Mouse (Mus musculus) fat pad, adult 2 months (tissue): ENCODE data around the gene Dlg5.

Source experiments
- DNase-seq: peaks from one replicate; pipeline ENCODE4 v3.0.0-alpha.2; 2011; ENCODE audit warnings: low read depth, low spot score; ENCODE audit errors: extremely low read depth

Dlg5 gene

DNA sequence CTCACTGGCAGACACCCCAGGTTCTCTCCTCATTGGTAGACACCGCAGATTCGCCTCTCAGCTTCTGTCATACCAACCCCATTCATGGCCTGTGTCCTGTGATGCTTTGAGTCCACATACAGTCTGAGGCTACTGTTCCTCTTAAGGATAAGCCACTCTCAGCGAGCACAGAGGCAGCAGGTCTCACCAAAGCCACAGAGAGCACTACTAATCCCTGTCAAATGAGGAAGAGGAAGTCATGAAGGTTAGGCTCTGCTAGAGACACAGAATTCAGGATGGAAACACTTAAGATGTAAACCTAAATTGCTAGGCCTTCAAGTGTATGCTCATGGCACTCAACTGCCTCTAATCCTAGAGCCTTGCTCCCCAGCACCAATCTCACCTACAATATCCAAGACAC is 9.8 kb downstream of the Dlg5 start:
- DNase-seq, result no peak

GRCm38 (mm10) chr14:24234411-24234810 is 11.3 kb downstream of the Dlg5 start:
- no peak for DNase-seq

- no peak for DNase-seq
Observed at GRCm38 (mm10) chr14:24232641-24233633, 12.8 kb downstream of the Dlg5 start.

DNA sequence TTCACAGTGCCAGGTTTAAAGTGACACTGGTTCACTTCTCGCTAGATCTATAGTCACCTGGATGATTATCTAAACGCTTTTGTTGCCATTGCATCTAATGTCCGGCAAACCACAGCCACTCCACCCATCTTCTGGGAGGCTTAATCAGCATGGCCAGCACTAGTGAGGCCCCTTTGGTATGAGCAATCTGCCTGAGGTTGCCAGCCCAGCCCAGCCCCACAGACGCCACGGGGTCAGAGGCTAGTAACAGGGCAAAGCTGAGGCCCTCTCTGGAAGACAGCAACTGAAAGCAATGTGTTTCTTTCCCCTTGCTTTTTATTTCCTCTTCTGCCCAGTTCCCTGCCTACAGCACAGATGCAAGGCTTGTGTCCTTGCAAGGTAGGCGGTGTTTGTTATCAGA is 17.2 kb downstream of the Dlg5 start:
- DNase-seq, result no peak

- DNase-seq, result no peak
Observed at GRCm38 (mm10) chr14:24227015-24227414, 18.7 kb downstream of the Dlg5 start.

DNA sequence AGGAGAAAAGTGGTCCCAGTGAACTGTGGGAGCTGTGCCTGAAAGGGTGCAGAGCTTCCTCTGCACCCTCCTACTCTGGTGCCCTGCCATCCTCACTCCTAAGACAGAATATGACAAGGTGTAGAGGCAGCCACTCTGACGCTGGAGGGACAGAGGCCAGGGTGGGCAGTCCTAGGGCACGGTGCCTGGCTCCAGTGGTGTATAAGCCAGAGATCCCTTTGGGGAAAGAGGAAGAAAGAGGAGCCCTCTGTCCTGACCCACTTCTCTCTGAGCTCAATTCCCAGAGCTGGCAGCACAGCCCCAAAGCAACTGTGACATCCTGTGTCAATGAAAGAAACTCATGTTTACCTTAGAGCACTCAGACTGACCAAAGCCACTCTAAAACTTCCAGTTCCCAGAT is 19.4 kb downstream of the Dlg5 start:
- DNase-seq, result no peak

GRCm38 (mm10) chr14:24222759-24223158 is 23.0 kb downstream of the Dlg5 start:
- DNase-seq, result no peak

- no peak for DNase-seq
Observed at GRCm38 (mm10) chr14:24222273-24222672, 23.4 kb downstream of the Dlg5 start.

DNA sequence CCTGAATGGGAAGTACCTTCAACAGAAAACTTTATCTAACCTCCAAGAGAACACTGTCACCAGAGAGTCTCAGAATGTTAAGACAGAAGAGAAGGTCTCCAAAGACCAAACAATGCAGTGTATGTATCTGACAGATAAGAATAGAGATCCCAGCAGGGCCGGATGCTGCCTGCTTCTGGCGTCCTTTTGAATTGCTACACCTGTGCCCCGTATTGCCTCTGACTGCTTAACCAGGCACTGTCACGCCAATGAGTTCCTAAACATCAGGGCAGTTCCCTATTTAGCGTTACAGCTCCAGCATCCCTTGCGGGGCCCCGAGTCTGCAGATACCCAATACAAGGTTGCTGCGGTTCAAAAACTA is 28.4 kb downstream of the Dlg5 start:
- no peak for DNase-seq

GRCm38 (mm10) chr14:24216678-24217361 is 28.9 kb downstream of the Dlg5 start:
- DNase-seq, result no peak

- peak; percentile 37 for DNase-seq
Observed at GRCm38 (mm10) chr14:24216064-24216463, 29.7 kb downstream of the Dlg5 start.

DNA sequence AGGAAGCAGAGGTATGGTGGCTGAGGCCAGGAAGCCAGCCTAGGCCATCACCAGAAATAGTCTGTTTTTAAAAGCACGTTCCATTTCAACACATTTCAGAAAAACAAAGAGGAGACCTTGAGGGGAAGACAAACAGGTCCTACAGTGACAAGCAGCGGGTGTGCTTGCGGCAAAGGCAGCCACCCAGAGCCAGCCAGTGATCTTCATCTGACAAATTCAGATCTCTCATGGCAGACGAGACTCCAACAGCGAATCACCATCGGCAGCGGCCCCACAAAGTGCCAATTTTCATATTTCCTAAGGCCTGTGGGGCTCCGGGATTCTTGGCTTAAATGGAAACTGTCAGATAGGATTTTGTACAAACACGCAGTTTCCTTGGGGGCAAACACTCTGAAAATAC is 31.3 kb downstream of the Dlg5 start:
- DNase-seq, result no peak

- no peak for DNase-seq
Observed at GRCm38 (mm10) chr14:24213336-24213735, 32.4 kb downstream of the Dlg5 start.

DNA sequence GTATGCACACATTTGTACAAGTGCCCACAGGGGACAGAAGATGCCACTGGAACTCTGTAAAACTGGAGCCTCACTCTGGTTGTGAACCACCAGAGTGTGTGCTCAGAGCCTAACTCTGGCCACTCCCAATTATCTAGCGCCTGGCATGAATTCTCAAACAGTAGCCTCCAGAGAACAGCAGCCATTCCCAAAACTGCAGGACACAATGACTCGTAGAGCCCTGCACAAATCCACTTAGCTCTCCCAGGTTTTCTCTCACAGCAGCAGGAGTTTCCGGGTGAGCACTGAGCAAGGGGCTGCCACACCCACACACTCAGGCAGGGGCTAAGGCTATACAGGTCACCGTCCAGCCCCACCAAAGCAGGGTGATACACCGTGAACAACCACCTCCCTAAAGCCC is 32.9 kb downstream of the Dlg5 start:
- no peak for DNase-seq

DNA sequence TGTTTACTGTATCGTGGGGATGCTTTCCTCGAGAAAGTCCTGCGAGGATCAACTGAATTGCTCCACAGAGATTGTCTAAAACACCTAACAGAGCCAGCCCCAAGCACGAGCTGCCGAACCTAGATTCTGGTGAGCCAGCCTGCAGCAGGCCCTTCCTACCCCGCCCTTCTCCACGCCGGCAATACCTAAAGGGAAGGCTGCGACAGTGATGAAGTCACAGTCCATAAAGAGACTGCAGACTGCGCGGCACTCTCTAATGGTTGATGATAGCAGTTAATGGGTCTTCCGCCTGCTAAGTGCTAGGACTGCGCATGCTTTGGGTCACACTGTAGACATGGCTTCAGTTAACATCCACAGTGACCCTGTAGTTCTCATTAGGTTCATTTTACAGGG is 38.4 kb downstream of the Dlg5 start:
- no peak for DNase-seq

- no peak for DNase-seq
Observed at GRCm38 (mm10) chr14:24206736-24207359, 38.9 kb downstream of the Dlg5 start.

DNA sequence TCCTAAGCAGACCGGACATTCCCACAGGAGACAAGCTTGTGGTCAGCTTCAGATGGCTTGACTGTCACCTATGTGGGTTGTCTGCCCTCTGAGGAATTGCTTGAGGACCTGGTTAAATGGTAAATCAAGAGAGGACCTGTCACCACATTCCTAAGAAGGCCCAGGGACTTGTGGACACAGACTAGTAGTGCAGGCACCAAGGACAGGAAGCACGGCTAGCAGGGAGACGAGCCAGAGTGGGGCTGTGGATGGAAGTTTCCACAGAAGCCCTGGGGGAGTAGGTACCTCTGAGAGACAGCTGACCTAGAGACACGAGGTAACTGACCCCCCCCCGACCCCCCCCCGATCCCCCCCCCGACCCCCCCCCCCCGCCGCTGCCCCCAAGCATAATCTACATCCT is 39.4 kb downstream of the Dlg5 start:
- DNase-seq, result no peak

- no peak for DNase-seq
Observed at GRCm38 (mm10) chr14:24205281-24205871, 40.3 kb downstream of the Dlg5 start.

DNA sequence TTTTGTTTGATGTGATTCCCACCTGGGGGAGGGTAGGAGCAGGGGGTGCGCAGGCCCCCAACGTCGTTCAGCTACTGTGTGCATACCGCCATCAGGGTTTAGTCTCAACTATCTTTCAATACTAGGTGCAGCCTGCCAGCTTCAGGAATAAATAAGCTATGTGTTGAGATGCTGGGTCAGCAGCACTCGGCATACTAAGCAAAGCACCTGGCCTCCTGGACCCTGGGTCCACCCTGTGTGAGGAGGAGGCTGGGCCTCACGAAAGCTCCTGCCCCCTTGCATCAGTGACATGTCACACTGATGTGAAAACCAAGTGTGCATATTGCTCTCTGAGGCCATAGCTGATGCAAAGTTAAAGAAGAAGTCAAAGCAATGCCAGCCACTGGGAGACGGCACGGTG is 42.5 kb downstream of the Dlg5 start:
- DNase-seq, result no peak

DNA sequence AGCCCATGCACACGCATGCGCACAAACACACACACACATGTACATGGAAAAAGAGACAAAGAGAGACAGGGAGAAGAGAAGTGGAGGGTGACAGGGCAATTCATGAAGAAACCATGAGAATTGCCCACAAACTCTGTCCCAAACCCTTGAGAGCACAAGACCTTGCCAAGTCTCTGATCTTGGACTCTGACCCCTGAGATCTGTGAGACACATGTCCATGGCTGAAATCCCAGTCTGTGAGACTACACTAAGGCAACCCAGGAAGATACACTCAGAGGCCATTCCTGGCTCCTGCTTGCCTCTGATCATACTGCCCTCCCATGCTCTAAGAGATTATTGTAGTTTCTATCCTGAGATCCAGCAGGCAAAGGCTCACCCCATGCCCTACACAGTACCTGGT is 44.9 kb downstream of the Dlg5 start:
- no peak for DNase-seq

DNA sequence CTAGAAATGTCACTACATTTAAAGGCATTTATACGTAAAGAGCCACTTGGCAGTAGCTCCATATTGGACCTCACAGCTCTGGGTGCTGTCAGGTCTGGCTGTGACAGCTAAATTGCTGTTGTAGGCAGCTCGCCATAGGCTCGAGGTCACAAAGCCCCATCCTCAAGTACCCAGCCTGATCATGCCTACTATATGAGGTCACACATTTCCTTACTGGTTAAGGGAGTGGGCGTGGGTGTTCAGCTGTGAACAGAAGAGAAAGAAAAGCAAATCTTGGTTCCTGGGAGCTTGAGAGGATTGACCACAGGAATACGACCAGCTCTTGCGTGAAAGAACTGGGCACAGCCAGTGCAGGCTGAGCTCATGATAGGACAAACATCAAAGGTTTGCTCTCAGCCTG is 46.0 kb downstream of the Dlg5 start:
- no peak for DNase-seq
